In genomic region chr5:93133445-93134244, GRCm38 (mm10) we compare ENCODE assay signal across 8 mouse cellular contexts. TPM values are rescaled to one million over a fixed set of nuclear protein-coding genes. Genes with fewer than 3 reads are reported as not detected.
A peak's percentile ranks its signal among the peaks of the same experiment; 100 is the strongest.
DNase-seq lines count a peak whose midpoint lies in the region; ATAC-seq and TF ChIP-seq lines count a peak whose summit lies in the region.

No protein-coding gene starts in this region.

- H3K9me3 ChIP-seq in hindbrain, embryonic 11.5 days (ENCODE audit: control insufficient read depth, low read length): no peaks in the 10 kb centered on the region

- peak overlapping the region; percentile 77 for H3K27ac ChIP-seq in left cerebral cortex, adult 2 months
- H3K27ac ChIP-seq in cortical plate, adult 2 months (ENCODE audit: insufficient read depth, low read length): peak overlapping the region; percentile 11; the same call in 1 of the 2 replicates
- H3K27ac ChIP-seq in hindbrain, embryonic 11.5 days (ENCODE audit: low read depth, low read length): peak overlapping the region; percentile 37; the same call in 1 of the 2 replicates

- DNase-seq in left cerebral cortex, adult 2 months (ENCODE audit: extremely low spot score in 1 of 2, low spot score in 2 of 2): no peak
- no peak for DNase-seq in left cerebral cortex, postnatal 10 days (ENCODE audit: extremely low spot score in 1 of 2, low spot score in 2 of 2)
- DNase-seq in hindbrain, embryonic 11.5 days (ENCODE audit: low spot score): peak; percentile 18
- DNase-seq in lung, postnatal 36 days: peak; percentile 41
- no peak for DNase-seq in liver
- no peak for DNase-seq in yolk sac, embryonic 10.5 days (ENCODE audit: low spot score)

- no peak for TF ChIP-seq POLR2A in cortical plate, adult 2 months (IDR thresholded peaks at IDR 0.05; ENCODE audit: extremely low read depth, insufficient read depth, low read length)

- 0 out of 2 replicates have a peak overlapping the region, but pooled peaks have one; percentile 0 for H3K4me2 ChIP-seq in hindbrain, embryonic 11.5 days (replicated peaks; ENCODE audit: low read depth, low read length)

- H3K27me3 ChIP-seq in hindbrain, embryonic 11.5 days (ENCODE audit: control insufficient read depth, insufficient read depth, low read length): no peaks in the 10 kb centered on the region

- WGBS in hindbrain, embryonic 11.5 days: 26% methylated on average over 10 of the region's 10 CpGs

- peaks cover 23% of the 10 kb centered on the region for H3K4me1 ChIP-seq in cortical plate, adult 2 months (ENCODE audit: control insufficient read depth, insufficient read depth, low read length)
- peaks cover 11% of the 10 kb centered on the region for H3K4me1 ChIP-seq in hindbrain, embryonic 11.5 days (replicated peaks; ENCODE audit: control insufficient read depth, insufficient read depth, low read length)

- TF ChIP-seq CTCF in left cerebral cortex, adult 2 months (IDR thresholded peaks at IDR 0.05): no peak
- no peak for TF ChIP-seq CTCF in cortical plate, adult 2 months (IDR thresholded peaks at IDR 0.05; ENCODE audit: extremely low read depth, insufficient read depth, low read length)

- peak; percentile 40 for ATAC-seq in hindbrain, embryonic 11.5 days (ENCODE audit: low FRiP score)
- no peak for ATAC-seq in megakaryocyte progenitor cell, adult 5-6 weeks (replicated peaks; ENCODE audit: poor library complexity)

- H3K36me3 ChIP-seq in hindbrain, embryonic 11.5 days (ENCODE audit: control insufficient read depth, insufficient read depth, low read length): no peaks in the 10 kb centered on the region

- H3K4me3 ChIP-seq in left cerebral cortex, adult 2 months: peak overlapping the region; percentile 13; the same call in 1 of the 2 replicates
- no peak overlapping the region for H3K4me3 ChIP-seq in cortical plate, adult 2 months (ENCODE audit: insufficient read depth, low read length)
- H3K4me3 ChIP-seq in hindbrain, embryonic 11.5 days (ENCODE audit: low read depth, low read length): no peak overlapping the region

- H3K9ac ChIP-seq in hindbrain, embryonic 11.5 days (ENCODE audit: low read depth, low read length): no peak overlapping the region

- intact Hi-C loops in left cerebral cortex, adult 2 months (cut with DNase I): no loop called here
- intact Hi-C loops in left cerebral cortex, postnatal 10 days (cut with DNase I): loop anchor here (5.0 kb wide), 1 partner anchor 41 kb away; the partner anchor contains the start of gene Sept11

RNA-seq across cellular contexts. Expression of gene Sept11, which starts 40.4 kb away (rescaled TPM):
- 100 to 1,000 TPM; 197 to 203 TPM for total RNA-seq in left cerebral cortex, adult 2 months (2021)
- 100 to 1,000 TPM; 198 to 200 TPM for total RNA-seq in left cerebral cortex, postnatal 10 days (2021)
- polyA plus RNA-seq in cortical plate, adult 2 months (2012; rRNA removed): 137 and 146 TPM in 2 replicates
- 241 and 243 TPM in 2 replicates for polyA plus RNA-seq in hindbrain, embryonic 11.5 days (2014; fragmentation: Nextera tagmentation; extraction: Ambion mirVana)
- 63.7 and 70.3 TPM in 2 replicates for total RNA-seq in megakaryocyte progenitor cell, adult 5-6 weeks (2015)
- total RNA-seq in megakaryocyte progenitor cell, adult 5-6 weeks (2017): 63.4 and 69.0 TPM in 2 replicates

Comparison
In these comparisons a context has a peak if more than half of its experiments do, and no peak if none do; other contexts are left out.
1. DNase-seq: peak in hindbrain, embryonic 11.5 days (single experiment) and lung, postnatal 36 days (single experiment); none in left cerebral cortex, adult 2 months (0 of 2), left cerebral cortex, postnatal 10 days (0 of 2), liver (single experiment) and yolk sac, embryonic 10.5 days (single experiment).
2. H3K27ac ChIP-seq: peak in every context shown above with its lines; median percentile 77 in left cerebral cortex, adult 2 months; 37 in hindbrain, embryonic 11.5 days; 11 in cortical plate, adult 2 months.